Mouse (Mus musculus): ENCODE results near the gene Scgb2b2.

Scgb2b2 gene

GRCm38 (mm10) chr7:31290208-31290607 is at the start of gene Scgb2b2:
Gene Scgb2b2, plus strand, starts transcription at chr7:31290508.
- DNase-seq (ENCODE audit: low spot score), result no peak

GRCm38 (mm10) chr7:31291721-31292120 is 1.4 kb downstream of the Scgb2b2 start, which contains the start of gene Scgb1b2:
Gene Scgb1b2, minus strand, starts transcription at chr7:31291821.
- no peak for DNase-seq (ENCODE audit: low spot score)
